Mouse (Mus musculus): ENCODE measurements around the gene Maats1. TPM values are rescaled to one million over a fixed set of nuclear protein-coding genes. Genes with fewer than 3 reads are reported as not detected.
"Not testable (repeated sequence)": the region's sequence is repeated elsewhere in the genome, so short reads cannot be mapped to it uniquely, and the experiment has no call there.

Gene Maats1
- polyA plus RNA-seq, 1 experiment from 2014 or later: 0.32 TPM

GRCm38 (mm10) chr16:38344941-38345725, 3.2 kb upstream of the Maats1 start:
- Histone ChIP-seq H3K36me3 (peaks cover 7% of the 10 kb centered on the region), H3K9me3 (no peaks in the 10 kb centered on the region), H3K9ac (no peak overlapping the region), H3K4me1 (peaks cover 15% of the 10 kb centered on the region), H3K27ac (no peak overlapping the region), H3K4me3 (no peak overlapping the region), H3K4me2 (replicated peaks) (no peak overlapping the region), H3K27me3 (no peaks in the 10 kb centered on the region)
- 83% methylated on average over 3 of the region's 3 CpGs for WGBS
- no peak for ATAC-seq (ENCODE audit: insufficient number of reproducible peaks, insufficient read depth, low FRiP score, low TSS enrichment)

GRCm38 (mm10) chr16:38338077-38338476, 3.9 kb downstream of the Maats1 start:
- H3K9ac ChIP-seq; H3K27me3 ChIP-seq; H3K36me3 ChIP-seq; H3K4me2 ChIP-seq (replicated peaks); H3K9me3 ChIP-seq; H3K27ac ChIP-seq; H3K4me3 ChIP-seq; ATAC-seq (ENCODE audit: insufficient number of reproducible peaks, insufficient read depth, low FRiP score, low TSS enrichment); H3K4me1 ChIP-seq: not testable (repeated sequence)
- WGBS: 85% methylated on average over 4 of the region's 4 CpGs

- H3K36me3 ChIP-seq: no peaks in the 10 kb centered on the region
- 35% methylated on average over 6 of the region's 6 CpGs for WGBS
- no peak overlapping the region for H3K4me3 ChIP-seq
- H3K27ac ChIP-seq: no peak overlapping the region
- H3K27me3 ChIP-seq: no peaks in the 10 kb centered on the region
- no peaks in the 10 kb centered on the region for H3K9me3 ChIP-seq
- H3K4me1 ChIP-seq: no peaks in the 10 kb centered on the region
- H3K9ac ChIP-seq: no peak overlapping the region
- no peak overlapping the region for H3K4me2 ChIP-seq (replicated peaks)
- ATAC-seq (ENCODE audit: insufficient number of reproducible peaks, insufficient read depth, low FRiP score, low TSS enrichment): no peak
Observed at GRCm38 (mm10) chr16:38334431-38334830, 7.5 kb downstream of the Maats1 start.

GRCm38 (mm10) chr16:38329340-38329739, 12.6 kb downstream of the Maats1 start:
- 82% methylated on average over 3 of the region's 3 CpGs for WGBS
- H3K4me3 ChIP-seq: no peak overlapping the region
- H3K9ac ChIP-seq: no peak overlapping the region
- H3K27me3 ChIP-seq: no peaks in the 10 kb centered on the region
- H3K36me3 ChIP-seq: no peaks in the 10 kb centered on the region
- H3K4me1 ChIP-seq: no peaks in the 10 kb centered on the region
- no peak overlapping the region for H3K4me2 ChIP-seq (replicated peaks)
- no peak for ATAC-seq (ENCODE audit: insufficient number of reproducible peaks, insufficient read depth, low FRiP score, low TSS enrichment)
- H3K9me3 ChIP-seq: no peaks in the 10 kb centered on the region
- no peak overlapping the region for H3K27ac ChIP-seq

GRCm38 (mm10) chr16:38326778-38327397, 15.1 kb downstream of the Maats1 start:
- no peak overlapping the region for H3K4me3 ChIP-seq
- no peak for ATAC-seq (ENCODE audit: insufficient number of reproducible peaks, insufficient read depth, low FRiP score, low TSS enrichment)
- H3K36me3 ChIP-seq: no peaks in the 10 kb centered on the region
- H3K27me3 ChIP-seq: no peaks in the 10 kb centered on the region
- H3K9me3 ChIP-seq: no peaks in the 10 kb centered on the region
- 85% methylated on average over 11 of the region's 11 CpGs for WGBS
- no peaks in the 10 kb centered on the region for H3K4me1 ChIP-seq
- H3K4me2 ChIP-seq (replicated peaks): no peak overlapping the region
- H3K9ac ChIP-seq: no peak overlapping the region
- no peak overlapping the region for H3K27ac ChIP-seq

- Histone ChIP-seq H3K4me2 (replicated peaks) (no peak overlapping the region), H3K9me3 (no peaks in the 10 kb centered on the region), H3K4me3 (no peak overlapping the region), H3K27me3 (no peaks in the 10 kb centered on the region), H3K27ac (no peak overlapping the region), H3K36me3 (no peaks in the 10 kb centered on the region), H3K4me1 (no peaks in the 10 kb centered on the region), H3K9ac (no peak overlapping the region)
- WGBS: 89% methylated on average over 15 of the region's 15 CpGs
- no peak for ATAC-seq (ENCODE audit: insufficient number of reproducible peaks, insufficient read depth, low FRiP score, low TSS enrichment)
Observed at GRCm38 (mm10) chr16:38324311-38324710, 17.6 kb downstream of the Maats1 start.

GRCm38 (mm10) chr16:38321452-38321935, 20.4 kb downstream of the Maats1 start:
- no peak for ATAC-seq (ENCODE audit: insufficient number of reproducible peaks, insufficient read depth, low FRiP score, low TSS enrichment)
- H3K4me1 ChIP-seq: no peaks in the 10 kb centered on the region
- H3K9me3 ChIP-seq: no peaks in the 10 kb centered on the region
- 0 out of 2 replicates have a peak overlapping the region, but pooled peaks have one; percentile 19 for H3K4me3 ChIP-seq
- no peak overlapping the region for H3K27ac ChIP-seq
- no peaks in the 10 kb centered on the region for H3K27me3 ChIP-seq
- H3K36me3 ChIP-seq: no peaks in the 10 kb centered on the region
- WGBS: 34% methylated on average over 16 of the region's 17 CpGs
- H3K4me2 ChIP-seq (replicated peaks): peak overlapping the region; percentile 43
- H3K9ac ChIP-seq: no peak overlapping the region

GRCm38 (mm10) chr16:38319087-38319486, 22.9 kb downstream of the Maats1 start:
- Histone ChIP-seq H3K4me1 (no peaks in the 10 kb centered on the region), H3K27ac (no peak overlapping the region), H3K9ac (no peak overlapping the region), H3K36me3 (no peaks in the 10 kb centered on the region), H3K9me3 (no peaks in the 10 kb centered on the region), H3K4me3 (no peak overlapping the region), H3K4me2 (replicated peaks) (no peak overlapping the region), H3K27me3 (no peaks in the 10 kb centered on the region)
- 91% methylated on average over 4 of the region's 4 CpGs for WGBS
- no peak for ATAC-seq (ENCODE audit: insufficient number of reproducible peaks, insufficient read depth, low FRiP score, low TSS enrichment)

GRCm38 (mm10) chr16:38318492-38318891, 23.5 kb downstream of the Maats1 start:
- Histone ChIP-seq H3K4me1 (no peaks in the 10 kb centered on the region), H3K4me3 (no peak overlapping the region), H3K9ac (no peak overlapping the region), H3K27me3 (no peaks in the 10 kb centered on the region), H3K9me3 (no peaks in the 10 kb centered on the region), H3K27ac (no peak overlapping the region), H3K36me3 (no peaks in the 10 kb centered on the region), H3K4me2 (replicated peaks) (no peak overlapping the region)
- ATAC-seq (ENCODE audit: insufficient number of reproducible peaks, insufficient read depth, low FRiP score, low TSS enrichment): no peak
- 72% methylated on average over 9 of the region's 9 CpGs for WGBS

GRCm38 (mm10) chr16:38308195-38308594, 33.7 kb downstream of the Maats1 start:
- no peak for ATAC-seq (ENCODE audit: insufficient number of reproducible peaks, insufficient read depth, low FRiP score, low TSS enrichment)
- Histone ChIP-seq H3K27me3 (no peaks in the 10 kb centered on the region), H3K27ac (no peak overlapping the region), H3K36me3 (no peaks in the 10 kb centered on the region), H3K4me2 (replicated peaks) (no peak overlapping the region), H3K4me3 (no peak overlapping the region), H3K9me3 (no peaks in the 10 kb centered on the region), H3K9ac (no peak overlapping the region), H3K4me1 (peaks cover 12% of the 10 kb centered on the region; the same call in 1 of the 2 replicates)
- 86% methylated on average over 11 of the region's 11 CpGs for WGBS

- H3K27me3 ChIP-seq: no peaks in the 10 kb centered on the region
- peaks cover 12% of the 10 kb centered on the region; the same call in 1 of the 2 replicates for H3K4me1 ChIP-seq
- 0 out of 2 replicates have a peak overlapping the region, but pooled peaks have one; percentile 46 for H3K27ac ChIP-seq
- no peaks in the 10 kb centered on the region for H3K9me3 ChIP-seq
- no peak overlapping the region for H3K9ac ChIP-seq
- H3K4me3 ChIP-seq: no peak overlapping the region
- no peak for ATAC-seq (ENCODE audit: insufficient number of reproducible peaks, insufficient read depth, low FRiP score, low TSS enrichment)
- 47% methylated on average over 7 of the region's 7 CpGs for WGBS
- H3K36me3 ChIP-seq: no peaks in the 10 kb centered on the region
- H3K4me2 ChIP-seq (replicated peaks): no peak overlapping the region
Observed at GRCm38 (mm10) chr16:38307651-38308050, 34.3 kb downstream of the Maats1 start.

- Histone ChIP-seq H3K4me2 (replicated peaks) (no peak overlapping the region), H3K9ac (no peak overlapping the region), H3K9me3 (no peaks in the 10 kb centered on the region), H3K4me3 (no peak overlapping the region), H3K4me1 (peaks cover 13% of the 10 kb centered on the region; the same call in 1 of the 2 replicates), H3K27me3 (no peaks in the 10 kb centered on the region), H3K36me3 (no peaks in the 10 kb centered on the region), H3K27ac (0 out of 2 replicates have a peak overlapping the region, but pooled peaks have one; percentile 46)
- ATAC-seq (ENCODE audit: insufficient number of reproducible peaks, insufficient read depth, low FRiP score, low TSS enrichment): 0 out of 2 replicates have a peak, but pooled peaks have one; percentile 48
- WGBS: 23% methylated on average over 5 of the region's 5 CpGs
Observed at GRCm38 (mm10) chr16:38307221-38307605, 34.7 kb downstream of the Maats1 start.
